Mouse (Mus musculus) stomach, embryonic 15.5 days (tissue): ENCODE measurements around the gene Phf12. TPM values are rescaled to one million over a fixed set of nuclear protein-coding genes. Genes with fewer than 3 reads are reported as not detected.

ENCODE experiments used
- ATAC-seq: fragments of 200-750 bp; cut with Nextera tagmentation; 2 replicates; pipeline ENCODE4 v1.8.0; 2017; ENCODE audit warnings: low read depth, moderate number of reproducible peaks, moderate TSS enrichment; ENCODE audit not compliant: insufficient read depth, low FRiP score
- H3K27ac ChIP-seq: fragments of 300-500 bp; sonication (generic); 2 replicates; pipeline ENCODE4 v1.5.1; 2015; ENCODE audit warnings: mild to moderate bottlenecking, inconsistent platforms
- H3K27me3 ChIP-seq: fragments of 300-500 bp; sonication (generic); replicated peaks from 2 replicates; pipeline ENCODE4 v1.6.1; 2015; ENCODE audit warnings: inconsistent platforms
- H3K36me3 ChIP-seq: fragments of 300-500 bp; sonication (generic); 2 replicates; pipeline ENCODE4 v1.6.1; 2015; ENCODE audit warnings: inconsistent platforms
- H3K4me1 ChIP-seq: fragments of 300-500 bp; sonication (generic); 2 replicates; pipeline ENCODE4 v1.6.1; 2015; ENCODE audit warnings: inconsistent platforms
- H3K4me2 ChIP-seq: fragments of 300-500 bp; sonication (generic); 2 replicates; pipeline ENCODE4 v1.6.1; 2015; ENCODE audit warnings: mild to moderate bottlenecking, inconsistent platforms
- H3K4me3 ChIP-seq: fragments of 300-500 bp; sonication (generic); replicated peaks from 2 replicates; pipeline ENCODE4 v1.5.1; 2015; ENCODE audit warnings: inconsistent platforms
- H3K9ac ChIP-seq: fragments of 300-500 bp; sonication (generic); 2 replicates; pipeline ENCODE4 v1.6.1; 2015; ENCODE audit warnings: inconsistent platforms
- H3K9me3 ChIP-seq: fragments of 300-500 bp; sonication (generic); 2 replicates; pipeline ENCODE4 v1.6.1; 2016; ENCODE audit warnings: inconsistent platforms
- WGBS: fragments of 180-500 bp; shearing (Covaris S2); methylation state at CpG from one replicate; pipeline ENCODE4 v1.1.7; 2015; 5-methylcytosine and 5-hydroxymethylcytosine counted together
- polyA plus RNA-seq: library from polyadenylated mRNA; unstranded; fragments of >200 nt; fragmentation: Nextera tagmentation; extraction: Ambion mirVana; gene quantifications from 2 replicates; pipeline ENCODE4 v1.2.1, GENCODE M21; 2015

Phf12 gene
- polyA plus RNA-seq, 1 experiment from 2014 or later, result 13.4 TPM

DNA sequence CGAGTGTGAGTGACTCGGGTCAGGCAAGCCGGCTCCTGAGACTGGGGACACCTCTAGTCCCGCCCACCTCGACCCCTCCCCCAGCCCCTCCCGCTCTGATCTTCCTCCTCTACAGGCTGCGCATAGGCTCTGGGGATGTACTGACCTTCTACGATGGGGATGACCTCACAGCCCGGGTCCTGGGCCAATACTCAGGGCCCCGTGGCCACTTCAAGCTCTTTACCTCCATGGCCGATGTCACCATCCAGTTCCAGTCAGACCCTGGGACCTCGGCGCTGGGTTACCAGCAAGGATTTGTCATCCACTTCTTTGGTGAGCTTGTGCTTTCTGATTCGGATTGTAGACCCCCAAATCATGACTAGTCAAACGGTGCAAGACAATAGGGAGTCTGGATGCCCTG, 8.2 kb upstream of the Phf12 start:
- 38% methylated on average over 15 of the region's 15 CpGs for WGBS
- no peak for ATAC-seq
- no peaks in the 10 kb centered on the region for H3K36me3 ChIP-seq
- H3K4me1 ChIP-seq, result no peaks in the 10 kb centered on the region
- H3K27me3 ChIP-seq, result peaks cover 26% of the 10 kb centered on the region
- H3K9me3 ChIP-seq, result no peaks in the 10 kb centered on the region
- no peak overlapping the region for H3K27ac ChIP-seq
- H3K4me2 ChIP-seq, result no peak overlapping the region
- no peak overlapping the region for H3K4me3 ChIP-seq
- H3K9ac ChIP-seq, result no peak overlapping the region

DNA sequence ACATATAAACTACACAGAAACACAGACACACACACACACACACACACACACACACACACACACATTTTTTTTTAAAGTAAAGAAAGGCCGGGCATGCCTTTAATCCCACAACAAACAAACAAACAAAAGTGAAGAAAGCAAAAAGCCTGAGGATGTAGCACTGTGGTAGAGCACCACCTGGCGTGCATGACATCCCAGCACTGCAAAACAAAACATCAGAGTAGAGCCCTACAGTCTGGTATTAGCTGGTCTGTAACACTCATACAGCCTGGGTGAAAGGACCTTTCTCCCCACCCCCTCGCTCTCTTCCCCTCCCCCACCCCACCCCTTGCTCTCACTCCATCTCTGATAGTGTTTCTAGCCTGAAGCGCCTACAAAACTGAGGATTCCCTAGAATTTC, 6.7 kb upstream of the Phf12 start:
- 19% methylated on average over 4 of the region's 4 CpGs for WGBS
- Histone ChIP-seq H3K36me3 (no peaks in the 10 kb centered on the region), H3K4me2 (no peak overlapping the region), H3K27me3 (peaks cover 26% of the 10 kb centered on the region), H3K27ac (no peak overlapping the region), H3K4me1 (0 out of 2 replicates have a peak, but pooled peaks cover 5% of the 10 kb centered on the region), H3K4me3 (no peak overlapping the region), H3K9me3 (no peaks in the 10 kb centered on the region), H3K9ac (no peak overlapping the region)
- ATAC-seq, result no peak

DNA sequence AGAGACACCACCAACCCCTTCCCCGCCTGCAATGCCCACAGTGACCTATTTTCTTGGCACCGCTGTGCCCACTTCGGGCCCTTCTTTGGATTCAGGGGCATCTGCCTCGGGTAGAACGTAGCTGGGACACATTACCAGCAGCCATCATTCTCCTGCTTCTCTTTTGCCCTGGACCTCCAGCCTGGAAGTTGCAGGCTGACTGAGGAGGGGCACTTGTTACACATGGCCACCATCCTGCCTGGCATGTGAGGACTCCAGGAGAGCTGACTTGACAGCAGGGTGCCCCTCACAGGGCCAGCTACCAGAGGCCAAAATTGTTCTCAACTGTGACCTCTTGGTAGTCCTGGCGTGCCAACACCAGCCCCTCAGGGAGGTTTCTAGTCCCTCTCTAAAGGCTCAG, 4.4 kb upstream of the Phf12 start:
- peaks cover 26% of the 10 kb centered on the region for H3K27me3 ChIP-seq
- no peak overlapping the region for H3K9ac ChIP-seq
- H3K4me2 ChIP-seq, result no peak overlapping the region
- no peaks in the 10 kb centered on the region for H3K9me3 ChIP-seq
- no peak overlapping the region for H3K27ac ChIP-seq
- H3K36me3 ChIP-seq, result no peaks in the 10 kb centered on the region
- ATAC-seq, result no peak
- 0 out of 2 replicates have a peak, but pooled peaks cover 5% of the 10 kb centered on the region for H3K4me1 ChIP-seq
- H3K4me3 ChIP-seq, result no peak overlapping the region
- 77% methylated on average over 6 of the region's 6 CpGs for WGBS

DNA sequence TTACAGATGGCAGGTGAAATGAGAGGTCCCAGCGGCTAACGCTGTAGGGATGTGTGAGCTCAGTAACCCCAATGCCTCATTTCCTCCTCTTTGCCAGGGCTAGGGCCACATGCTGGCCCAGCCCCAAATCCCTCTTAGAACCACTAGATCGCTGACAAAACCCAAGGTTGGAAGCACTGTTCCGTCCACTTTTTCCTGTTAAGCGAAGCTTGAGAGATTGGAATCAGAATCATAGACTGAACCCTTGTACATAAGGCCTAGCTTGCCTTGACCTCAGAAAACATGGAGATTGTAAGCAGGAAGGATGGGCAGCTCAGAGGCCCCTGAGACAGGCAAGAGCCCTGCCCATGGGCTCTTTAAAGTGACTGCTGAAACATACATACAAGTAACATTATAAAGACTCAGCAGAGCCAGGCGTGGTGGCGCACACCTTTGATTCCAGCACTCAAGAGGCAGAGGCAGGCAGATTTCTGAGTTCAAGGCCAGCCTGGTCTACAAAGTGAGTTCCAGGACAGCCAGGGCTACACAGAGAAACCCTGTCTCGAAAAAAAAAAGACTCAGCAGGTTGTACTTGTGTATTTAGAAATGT, 3.2 kb upstream of the Phf12 start:
- no peak overlapping the region for H3K4me3 ChIP-seq
- no peak overlapping the region for H3K9ac ChIP-seq
- peaks cover 20% of the 10 kb centered on the region for H3K27me3 ChIP-seq
- H3K27ac ChIP-seq, result no peak overlapping the region
- no peak overlapping the region for H3K4me2 ChIP-seq
- 84% methylated on average over 8 of the region's 8 CpGs for WGBS
- no peaks in the 10 kb centered on the region for H3K36me3 ChIP-seq
- H3K4me1 ChIP-seq, result 0 out of 2 replicates have a peak, but pooled peaks cover 5% of the 10 kb centered on the region
- H3K9me3 ChIP-seq, result no peaks in the 10 kb centered on the region
- ATAC-seq, result no peak

DNA sequence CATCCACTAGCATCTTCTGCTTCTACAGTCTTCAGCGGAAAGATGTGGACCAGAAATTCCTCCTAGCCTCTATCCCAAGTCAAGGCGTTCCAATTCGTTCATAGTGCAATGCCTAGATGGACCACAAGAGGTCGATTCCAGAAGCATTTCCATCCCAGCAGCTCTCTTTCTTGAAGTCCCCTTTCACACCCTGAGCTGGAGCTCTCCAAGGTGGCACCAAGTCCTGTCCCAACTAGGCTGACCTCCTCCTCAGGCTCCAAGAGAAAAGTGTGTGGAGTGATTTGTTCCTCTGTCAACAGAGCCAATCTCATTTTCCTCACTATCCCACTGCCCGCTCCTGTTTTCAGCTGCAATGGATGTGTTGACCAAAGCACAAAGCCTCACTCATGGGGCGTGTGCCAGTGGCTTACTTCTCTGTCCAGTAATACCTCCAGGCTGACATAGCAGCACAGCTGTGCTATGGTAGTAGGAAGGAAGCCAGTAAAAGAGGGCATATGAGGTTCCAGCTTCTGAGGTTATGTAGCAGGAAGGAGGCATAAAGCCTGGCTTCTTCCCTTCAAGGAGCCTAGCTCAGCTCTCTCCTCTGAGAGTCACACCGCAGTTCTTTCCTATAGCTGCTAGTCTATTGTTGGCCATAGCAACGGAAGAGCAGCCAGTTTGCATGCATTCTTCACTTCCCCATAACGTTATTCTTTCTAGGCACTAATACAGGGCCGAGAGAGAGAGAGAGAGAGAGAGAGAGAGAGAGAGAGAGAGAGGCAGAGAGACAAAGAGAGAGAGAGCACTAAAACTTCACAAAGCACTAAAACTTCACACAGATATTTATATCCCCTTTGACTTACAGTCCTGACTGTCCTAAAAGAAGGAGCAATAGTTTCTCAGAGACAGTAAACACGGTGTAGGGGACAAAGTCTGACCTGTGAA, 2.0 kb upstream of the Phf12 start:
- Histone ChIP-seq H3K27ac (no peak overlapping the region), H3K4me3 (no peak overlapping the region), H3K9ac (no peak overlapping the region), H3K36me3 (no peaks in the 10 kb centered on the region), H3K4me2 (no peak overlapping the region), H3K27me3 (peaks cover 8% of the 10 kb centered on the region; the same call in 1 of the 2 replicates), H3K9me3 (no peaks in the 10 kb centered on the region), H3K4me1 (peaks cover 11% of the 10 kb centered on the region)
- no peak for ATAC-seq
- 30% methylated on average over 11 of the region's 11 CpGs for WGBS

DNA sequence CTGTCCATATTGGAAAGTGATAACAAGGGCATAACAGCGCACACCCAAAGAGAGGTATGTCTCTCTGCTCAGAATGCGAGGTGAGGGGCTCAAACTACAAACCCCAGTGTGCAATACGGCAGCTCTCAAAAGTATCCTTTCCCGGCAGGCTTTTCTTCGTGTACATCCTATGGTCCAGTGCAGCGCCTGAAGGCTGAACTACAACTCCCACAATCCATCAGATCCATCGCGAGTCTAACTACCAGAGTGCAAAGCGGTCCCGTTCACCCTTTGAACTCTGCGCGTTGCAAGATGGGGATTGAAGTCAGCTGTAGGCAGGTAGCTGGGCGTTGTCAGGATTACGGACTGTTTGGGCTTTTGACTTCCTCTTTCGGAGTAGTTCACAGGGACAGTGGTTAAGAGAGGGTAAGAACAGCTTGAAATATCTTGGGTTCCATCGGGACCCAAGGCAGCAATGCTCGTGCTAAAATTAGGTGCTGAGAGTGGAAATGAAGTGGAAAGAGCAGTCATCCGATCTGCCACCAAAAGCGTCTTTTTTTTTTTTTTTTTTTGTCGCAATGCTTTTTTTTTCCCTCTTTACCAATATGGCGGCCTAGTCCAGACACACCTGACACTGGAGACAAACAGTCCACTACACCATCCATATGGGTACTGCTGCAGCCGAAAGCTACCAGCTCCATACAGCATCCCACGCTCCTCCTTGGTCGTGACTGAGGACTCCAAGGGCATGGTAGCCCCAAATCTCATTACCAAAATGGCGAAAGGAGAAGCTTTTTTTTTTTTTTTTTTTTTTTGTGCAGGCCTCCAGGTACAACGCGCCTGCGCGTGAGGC, 729 bp upstream of the Phf12 start:
- Histone ChIP-seq H3K27ac (peak overlapping the region; percentile 98), H3K36me3 (no peaks in the 10 kb centered on the region), H3K4me1 (peaks cover 13% of the 10 kb centered on the region), H3K9me3 (no peaks in the 10 kb centered on the region), H3K4me2 (peak overlapping the region; percentile 59), H3K27me3 (no peaks in the 10 kb centered on the region), H3K9ac (no peak overlapping the region), H3K4me3 (peak overlapping the region; percentile 94)
- WGBS, result under 1% methylated on average over 29 of the region's 29 CpGs
- ATAC-seq, result peak; percentile 87

DNA sequence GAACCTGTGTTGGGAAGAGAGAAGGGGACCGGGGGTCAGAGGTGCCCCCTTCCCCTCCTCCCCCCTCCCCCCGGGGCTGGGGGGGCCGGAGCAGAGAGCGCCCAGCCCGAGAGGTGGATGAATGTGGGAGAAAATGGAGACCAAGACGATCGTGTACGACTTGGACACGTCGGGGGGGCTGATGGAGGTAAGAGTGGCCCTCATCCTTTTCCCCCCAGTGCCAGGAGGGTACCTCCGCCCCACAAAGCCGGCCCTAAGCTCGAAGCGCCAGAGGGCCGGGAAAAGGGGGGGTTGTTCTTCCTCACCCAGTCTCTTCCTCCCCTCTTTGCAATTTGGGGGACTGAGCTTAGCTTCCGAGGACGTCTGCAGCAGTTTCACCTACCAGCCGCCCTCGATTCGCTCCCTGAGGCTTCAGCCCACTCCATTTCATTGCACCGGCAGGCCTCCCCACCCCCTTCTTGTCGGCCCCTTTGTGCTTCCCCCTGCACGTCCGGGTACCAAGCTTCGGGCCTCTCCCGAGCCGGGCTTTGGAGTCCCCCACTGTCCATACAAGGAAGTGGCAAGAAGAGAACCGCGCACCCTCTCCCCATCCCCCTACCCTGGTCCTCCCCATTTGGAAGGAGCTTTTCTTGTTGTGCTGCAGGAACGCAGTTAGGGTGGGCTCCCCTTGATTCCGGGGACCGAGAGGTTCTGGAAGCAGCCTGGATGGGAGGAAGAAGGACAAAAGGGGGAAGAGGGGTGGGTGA, 810 bp downstream of the Phf12 start:
- ATAC-seq, result no peak
- peak overlapping the region; percentile 95 for H3K27ac ChIP-seq
- peaks cover 13% of the 10 kb centered on the region for H3K4me1 ChIP-seq
- WGBS, result under 1% methylated on average over 30 of the region's 32 CpGs
- peak overlapping the region; percentile 97 for H3K9ac ChIP-seq
- no peaks in the 10 kb centered on the region for H3K9me3 ChIP-seq
- H3K27me3 ChIP-seq, result no peaks in the 10 kb centered on the region
- peak overlapping the region; percentile 65 for H3K4me2 ChIP-seq
- H3K4me3 ChIP-seq, result peak overlapping the region; percentile 94
- peaks cover under 1% of the 10 kb centered on the region; the same call in 1 of the 2 replicates for H3K36me3 ChIP-seq

DNA sequence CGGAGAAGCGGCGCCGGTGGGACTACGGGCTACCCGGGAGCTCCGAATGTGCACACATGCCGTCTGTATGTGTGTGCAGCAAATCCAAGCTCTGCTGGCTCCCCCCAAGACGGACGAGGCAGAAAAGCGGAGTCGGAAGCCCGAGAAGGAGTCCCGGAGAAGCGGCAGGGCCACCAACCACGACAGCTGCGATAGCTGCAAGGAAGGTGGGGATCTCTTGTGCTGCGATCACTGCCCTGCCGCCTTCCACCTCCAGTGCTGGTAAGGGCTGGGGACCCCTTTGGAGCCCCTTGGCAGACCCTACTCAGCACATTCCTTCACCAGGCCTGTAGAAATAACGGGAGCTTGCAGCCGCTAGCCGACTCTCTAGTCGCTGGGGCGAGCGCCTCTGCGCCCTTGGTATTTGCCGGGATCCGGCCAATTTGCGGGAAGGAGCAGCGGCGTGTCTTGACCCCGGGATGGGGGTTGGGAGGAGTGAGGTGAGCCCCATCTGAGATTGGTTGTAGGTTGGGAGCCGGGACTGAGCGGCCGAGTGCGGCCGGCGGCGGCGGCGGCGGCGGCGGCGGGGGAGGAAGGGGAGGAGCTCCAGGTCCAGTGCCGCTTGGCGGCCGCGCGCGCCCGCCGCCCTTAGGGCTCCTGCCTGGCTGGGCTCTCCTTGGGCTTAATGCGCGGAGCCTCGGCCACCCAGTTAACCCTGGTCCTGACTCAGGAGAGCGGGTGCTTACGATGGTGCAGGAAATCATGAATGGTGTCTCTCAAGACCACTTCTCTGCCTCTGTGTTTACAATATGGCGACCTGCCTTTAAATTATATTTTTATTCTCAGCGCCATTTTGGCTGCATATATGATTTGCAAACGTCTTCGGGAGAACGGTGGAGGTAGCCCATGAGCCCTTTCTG, 1.6 kb downstream of the Phf12 start:
- no peaks in the 10 kb centered on the region for H3K27me3 ChIP-seq
- WGBS, result 0% methylated on average over 59 of the region's 63 CpGs
- peaks cover 7% of the 10 kb centered on the region; the same call in 1 of the 2 replicates for H3K36me3 ChIP-seq
- H3K4me2 ChIP-seq, result peak overlapping the region; percentile 65
- ATAC-seq, result no peak
- no peaks in the 10 kb centered on the region for H3K9me3 ChIP-seq
- H3K4me1 ChIP-seq, result peaks cover 13% of the 10 kb centered on the region
- H3K9ac ChIP-seq, result peak overlapping the region; percentile 97
- H3K27ac ChIP-seq, result peak overlapping the region; percentile 95
- H3K4me3 ChIP-seq, result peak overlapping the region; percentile 94

DNA sequence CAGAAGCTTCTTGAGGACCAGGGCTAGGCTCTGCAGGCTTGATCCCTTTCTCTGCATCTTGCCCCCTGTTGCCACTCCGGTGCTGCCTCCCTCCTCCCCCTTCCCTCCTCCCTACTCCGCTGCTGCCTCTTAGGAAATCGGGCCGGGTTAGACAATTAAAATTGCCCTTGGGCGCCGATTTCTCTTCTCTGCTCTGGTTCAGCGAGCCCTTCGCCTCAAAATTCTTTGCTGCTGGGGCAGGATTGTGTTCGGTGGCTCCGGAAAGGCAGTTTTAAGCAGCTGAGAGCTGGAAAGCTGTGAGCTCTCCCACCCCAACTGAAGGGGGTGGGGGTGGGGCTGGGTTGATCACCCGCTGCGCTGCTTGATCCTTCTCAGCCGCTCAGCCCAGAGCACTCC, 2.3 kb downstream of the Phf12 start:
- H3K9me3 ChIP-seq, result no peaks in the 10 kb centered on the region
- H3K36me3 ChIP-seq, result peaks cover 7% of the 10 kb centered on the region; the same call in 1 of the 2 replicates
- ATAC-seq, result no peak
- 0% methylated on average over 13 of the region's 13 CpGs for WGBS
- H3K4me3 ChIP-seq, result peak overlapping the region; percentile 94
- peak overlapping the region; percentile 97 for H3K9ac ChIP-seq
- no peaks in the 10 kb centered on the region for H3K27me3 ChIP-seq
- H3K4me1 ChIP-seq, result peaks cover 13% of the 10 kb centered on the region
- H3K27ac ChIP-seq, result peak overlapping the region; percentile 95
- H3K4me2 ChIP-seq, result peak overlapping the region; percentile 65

DNA sequence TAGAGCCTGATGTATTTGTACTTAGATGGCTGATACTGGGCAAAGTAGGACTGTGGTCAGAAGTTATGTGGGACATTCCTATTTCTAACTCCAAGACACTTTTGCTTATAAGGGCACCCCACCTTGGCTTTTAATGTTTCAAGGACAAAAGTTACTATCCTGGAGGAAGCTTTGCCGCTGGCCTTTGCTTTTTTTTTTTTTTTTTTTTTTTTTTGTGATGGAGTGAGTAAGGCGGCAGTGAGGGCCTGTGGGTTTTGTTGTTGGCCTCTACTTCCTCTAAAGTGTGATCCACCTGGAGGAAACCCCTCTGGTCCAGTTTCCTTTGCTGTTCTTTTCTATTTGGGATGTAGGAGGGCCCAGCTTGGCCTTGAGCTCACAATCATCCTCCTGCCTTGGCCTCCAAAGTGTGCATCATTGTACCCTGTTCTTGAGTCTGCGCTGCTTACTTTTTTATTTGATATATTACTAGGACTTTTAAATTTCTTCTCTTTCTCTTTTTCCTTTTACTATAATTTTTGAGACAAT, 3.0 kb downstream of the Phf12 start:
- Histone ChIP-seq H3K27me3 (no peaks in the 10 kb centered on the region), H3K4me1 (peaks cover 10% of the 10 kb centered on the region), H3K4me2 (peak overlapping the region; percentile 65), H3K9ac (peak overlapping the region; percentile 97; the same call in 1 of the 2 replicates), H3K4me3 (peak overlapping the region; percentile 94), H3K36me3 (peaks cover 7% of the 10 kb centered on the region; the same call in 1 of the 2 replicates), H3K27ac (peak overlapping the region; percentile 95; the same call in 1 of the 2 replicates), H3K9me3 (no peaks in the 10 kb centered on the region)
- ATAC-seq, result no peak
- 68% methylated on average over 3 of the region's 3 CpGs for WGBS
